Mouse (Mus musculus) heart, embryonic 14.5 days (tissue): Measurements from ENCODE around the gene Tex36. TPM values are rescaled to one million over a fixed set of nuclear protein-coding genes. Genes with fewer than 3 reads are reported as not detected.

Source experiments
- ATAC-seq: fragments of 200-750 bp; cut with Nextera tagmentation; 2 replicates; pipeline ENCODE4 v1.8.0; 2017; ENCODE audit warnings: low read depth, moderate TSS enrichment; ENCODE audit not compliant: insufficient number of reproducible peaks, insufficient read depth, low FRiP score
- H3K27ac ChIP-seq, 2 experiments: fragments of 200-500 bp in 1 of 2; fragments of 300-500 bp in 1 of 2; sonication (generic) in 1 of 2; replicated peaks in 1 of 2; 2 replicates each; pipeline ENCODE4 v1.5.1; 2012 to 2014; ENCODE audit warnings: low read depth in 2 of 2, low read length in 2 of 2, control low read depth in 1 of 2, mild to moderate bottlenecking in 1 of 2, mixed read lengths in 1 of 2; ENCODE audit not compliant: control insufficient read depth in 1 of 2, insufficient read depth in 1 of 2
- H3K27me3 ChIP-seq: fragments of 300-500 bp; sonication (generic); 2 replicates; pipeline ENCODE4 v1.6.1; 2014; ENCODE audit warnings: mild to moderate bottlenecking, low read length, control low read depth; ENCODE audit not compliant: control insufficient read depth, insufficient read depth
- H3K36me3 ChIP-seq: fragments of 300-500 bp; sonication (generic); 2 replicates; pipeline ENCODE4 v1.6.1; 2014; ENCODE audit warnings: mild to moderate bottlenecking, control low read depth, low read length, mixed read lengths; ENCODE audit not compliant: control insufficient read depth, insufficient read depth
- H3K4me1 ChIP-seq, 2 experiments: fragments of 200-500 bp in 1 of 2; fragments of 300-500 bp in 1 of 2; sonication (generic) in 1 of 2; 2 replicates each; pipeline ENCODE4 v1.6.1; 2012 to 2014; ENCODE audit warnings: low read length in 2 of 2, control low read depth in 1 of 2, mixed read lengths in 1 of 2; ENCODE audit not compliant: control insufficient read depth in 2 of 2, insufficient read depth in 2 of 2
- H3K4me2 ChIP-seq: fragments of 300-500 bp; sonication (generic); 2 replicates; pipeline ENCODE4 v1.6.1; 2014; ENCODE audit warnings: mild to moderate bottlenecking, low read length
- H3K4me3 ChIP-seq, 2 experiments: fragments of 200-500 bp in 1 of 2; fragments of 300-500 bp in 1 of 2; sonication (generic) in 1 of 2; 2 replicates each; pipeline ENCODE4 v1.5.1; 2012 to 2014; ENCODE audit warnings: low read length in 2 of 2, mild to moderate bottlenecking in 2 of 2, control low read depth in 1 of 2, low read depth in 1 of 2, moderate library complexity in 1 of 2; ENCODE audit not compliant: control insufficient read depth in 1 of 2, insufficient read depth in 1 of 2
- H3K9ac ChIP-seq: fragments of 300-500 bp; sonication (generic); 2 replicates; pipeline ENCODE4 v1.6.1; 2014; ENCODE audit warnings: mild to moderate bottlenecking, low read length
- H3K9me3 ChIP-seq: fragments of 300-500 bp; sonication (generic); 2 replicates; pipeline ENCODE4 v1.6.1; 2016; ENCODE audit warnings: low read length, control low read depth; ENCODE audit not compliant: control insufficient read depth
- WGBS: fragments of 180-500 bp; shearing (Covaris S2); extraction: QIAGEN DNeasy Blood & Tissue Kit; methylation state at CpG from one replicate; pipeline ENCODE4 v1.1.7; 2014; 5-methylcytosine and 5-hydroxymethylcytosine counted together
- polyA plus RNA-seq: library from polyadenylated mRNA; unstranded; fragments of >200 nt; fragmentation: Nextera tagmentation; extraction: Ambion mirVana; gene quantifications from 2 replicates; pipeline ENCODE4 v1.2.1, GENCODE M21; 2014

Tex36 gene
- polyA plus RNA-seq, 1 experiment from 2014 or later: not detected

GRCm38 (mm10) chr7:133632476-133632875 lies 30.5 kb upstream of the Tex36 start:
- H3K27me3 ChIP-seq: no peaks in the 10 kb centered on the region
- H3K4me1 ChIP-seq: no peaks in the 10 kb centered on the region
- WGBS: 25% methylated on average over 2 of the region's 2 CpGs
- no peaks in the 10 kb centered on the region for H3K9me3 ChIP-seq
- no peak overlapping the region for H3K27ac ChIP-seq
- H3K4me2 ChIP-seq: no peak overlapping the region
- H3K4me3 ChIP-seq: no peak overlapping the region
- no peaks in the 10 kb centered on the region for H3K36me3 ChIP-seq
- H3K9ac ChIP-seq: no peak overlapping the region
- ATAC-seq: no peak

GRCm38 (mm10) chr7:133630821-133631220 lies 28.9 kb upstream of the Tex36 start:
- Histone ChIP-seq H3K4me3 (no peak overlapping the region), H3K4me2 (no peak overlapping the region), H3K36me3 (no peaks in the 10 kb centered on the region), H3K27ac (no peak overlapping the region), H3K4me1 (no peaks in the 10 kb centered on the region), H3K27me3 (no peaks in the 10 kb centered on the region), H3K9ac (no peak overlapping the region), H3K9me3 (no peaks in the 10 kb centered on the region)
- ATAC-seq: no peak
- 73% methylated on average over 5 of the region's 5 CpGs for WGBS

- no peak for ATAC-seq
- H3K27ac ChIP-seq: no peak overlapping the region
- no peaks in the 10 kb centered on the region for H3K36me3 ChIP-seq
- H3K4me1 ChIP-seq: no peaks in the 10 kb centered on the region
- no peak overlapping the region for H3K4me2 ChIP-seq
- 59% methylated on average over 12 of the region's 14 CpGs for WGBS
- H3K4me3 ChIP-seq: no peak overlapping the region
- no peaks in the 10 kb centered on the region for H3K27me3 ChIP-seq
- H3K9me3 ChIP-seq: no peaks in the 10 kb centered on the region
- H3K9ac ChIP-seq: no peak overlapping the region
Measured at GRCm38 (mm10) chr7:133627184-133627936, 25.4 kb upstream of the Tex36 start.

GRCm38 (mm10) chr7:133623226-133623625 lies 21.3 kb upstream of the Tex36 start:
- Histone ChIP-seq H3K27me3 (no peaks in the 10 kb centered on the region), H3K9ac (no peak overlapping the region), H3K4me1 (no peaks in the 10 kb centered on the region), H3K4me2 (no peak overlapping the region), H3K36me3 (no peaks in the 10 kb centered on the region), H3K9me3 (no peaks in the 10 kb centered on the region), H3K27ac (no peak overlapping the region), H3K4me3 (no peak overlapping the region)
- WGBS: 76% methylated on average over 5 of the region's 5 CpGs
- ATAC-seq: no peak

- no peak for ATAC-seq
- WGBS: 54% methylated on average over 11 of the region's 11 CpGs
- H3K4me1 ChIP-seq: no peaks in the 10 kb centered on the region
- H3K4me2 ChIP-seq: no peak overlapping the region
- H3K27me3 ChIP-seq: no peaks in the 10 kb centered on the region
- no peaks in the 10 kb centered on the region for H3K36me3 ChIP-seq
- H3K27ac ChIP-seq: no peak overlapping the region
- H3K9me3 ChIP-seq: no peaks in the 10 kb centered on the region
- H3K9ac ChIP-seq: no peak overlapping the region
- H3K4me3 ChIP-seq: no peak overlapping the region
Measured at GRCm38 (mm10) chr7:133620721-133621120, 18.8 kb upstream of the Tex36 start.

GRCm38 (mm10) chr7:133612981-133613380 lies 11.0 kb upstream of the Tex36 start:
- 77% methylated on average over 2 of the region's 2 CpGs for WGBS
- no peak for ATAC-seq
- no peaks in the 10 kb centered on the region for H3K4me1 ChIP-seq
- no peak overlapping the region for H3K9ac ChIP-seq
- H3K4me2 ChIP-seq: no peak overlapping the region
- no peaks in the 10 kb centered on the region for H3K36me3 ChIP-seq
- no peaks in the 10 kb centered on the region for H3K27me3 ChIP-seq
- no peak overlapping the region for H3K27ac ChIP-seq
- H3K4me3 ChIP-seq: no peak overlapping the region
- no peaks in the 10 kb centered on the region for H3K9me3 ChIP-seq

GRCm38 (mm10) chr7:133609585-133609984 lies 7.6 kb upstream of the Tex36 start:
- Histone ChIP-seq H3K36me3 (no peaks in the 10 kb centered on the region), H3K4me3 (no peak overlapping the region), H3K4me2 (no peak overlapping the region), H3K4me1 (no peaks in the 10 kb centered on the region), H3K9ac (no peak overlapping the region), H3K27ac (no peak overlapping the region), H3K27me3 (no peaks in the 10 kb centered on the region), H3K9me3 (no peaks in the 10 kb centered on the region)
- 65% methylated on average over 8 of the region's 8 CpGs for WGBS
- no peak for ATAC-seq
